Mouse (Mus musculus) lung, embryonic 14.5 days (tissue): ENCODE measurements around the gene Pou2f1. TPM values are rescaled to one million over a fixed set of nuclear protein-coding genes. Genes with fewer than 3 reads are reported as not detected.

ENCODE experiments used
- ATAC-seq: fragments of 200-750 bp; cut with Nextera tagmentation; 2 replicates; pipeline ENCODE4 v1.8.0; 2017; ENCODE audit warnings: mild to moderate bottlenecking, moderate TSS enrichment, moderate library complexity; ENCODE audit not compliant: insufficient read depth
- DNase-seq: peaks from one replicate; pipeline ENCODE4 v3.0.0-alpha.2; 2015
- H3K27ac ChIP-seq: fragments of 300-500 bp; sonication (generic); 2 replicates; pipeline ENCODE4 v1.5.1; 2014; ENCODE audit warnings: low read depth, mild to moderate bottlenecking, moderate library complexity
- H3K27me3 ChIP-seq: fragments of 300-500 bp; sonication (generic); 2 replicates; pipeline ENCODE4 v1.6.1; 2014; ENCODE audit warnings: low read length, control low read depth; ENCODE audit not compliant: insufficient read depth
- H3K36me3 ChIP-seq: fragments of 300-500 bp; sonication (generic); 2 replicates; pipeline ENCODE4 v1.6.1; 2014; ENCODE audit warnings: control low read depth; ENCODE audit not compliant: insufficient read depth
- H3K4me1 ChIP-seq: fragments of 300-500 bp; sonication (generic); 2 replicates; pipeline ENCODE4 v1.6.1; 2014; ENCODE audit warnings: antibody characterized with exemption, control low read depth; ENCODE audit not compliant: insufficient read depth
- H3K4me2 ChIP-seq: fragments of 300-500 bp; sonication (generic); 2 replicates; pipeline ENCODE4 v1.6.1; 2014; ENCODE audit warnings: mild to moderate bottlenecking
- H3K4me3 ChIP-seq: fragments of 300-500 bp; sonication (generic); 2 replicates; pipeline ENCODE4 v1.5.1; 2014; ENCODE audit warnings: low read depth, low read length
- H3K9ac ChIP-seq: fragments of 300-500 bp; sonication (generic); 2 replicates; pipeline ENCODE4 v1.6.1; 2014
- H3K9me3 ChIP-seq: fragments of 300-500 bp; sonication (generic); 2 replicates; pipeline ENCODE4 v1.6.1; 2016; ENCODE audit warnings: low read depth, low read length, control low read depth
- CTCF ChIP-seq: IDR thresholded peaks from 2 replicates; pipeline ENCODE4 v1.5.1; 2016; ENCODE audit warnings: antibody characterized with exemption, low read depth
- WGBS: fragments of 180-500 bp; shearing (Covaris S2); extraction: QIAGEN DNeasy Blood & Tissue Kit; methylation state at CpG from one replicate; pipeline ENCODE4 v1.1.7; 2014; 5-methylcytosine and 5-hydroxymethylcytosine counted together
- polyA plus RNA-seq: library from polyadenylated mRNA; unstranded; fragments of >200 nt; fragmentation: Nextera tagmentation; extraction: Ambion mirVana; gene quantifications from 2 replicates; pipeline ENCODE4 v1.2.1, GENCODE M21; 2014

Gene Pou2f1
- polyA plus RNA-seq, 1 experiment from 2014 or later, result 22.5 TPM

- Histone ChIP-seq H3K9me3 (no peaks in the 10 kb centered on the region), H3K27ac (no peak overlapping the region), H3K9ac (no peak overlapping the region), H3K4me3 (no peak overlapping the region), H3K27me3 (no peaks in the 10 kb centered on the region), H3K4me1 (peaks cover 6% of the 10 kb centered on the region; the same call in 1 of the 2 replicates), H3K36me3 (no peaks in the 10 kb centered on the region), H3K4me2 (no peak overlapping the region)
- 35% methylated on average over 9 of the region's 9 CpGs for WGBS
- peak; percentile 27 for DNase-seq
- peak; percentile 14; the same call in 1 of the 2 replicates for ATAC-seq
- no peak for TF ChIP-seq CTCF
These were observed 185.2 kb downstream of the Pou2f1 start for GRCm38 (mm10) chr1:165817264-165817663.

DNA sequence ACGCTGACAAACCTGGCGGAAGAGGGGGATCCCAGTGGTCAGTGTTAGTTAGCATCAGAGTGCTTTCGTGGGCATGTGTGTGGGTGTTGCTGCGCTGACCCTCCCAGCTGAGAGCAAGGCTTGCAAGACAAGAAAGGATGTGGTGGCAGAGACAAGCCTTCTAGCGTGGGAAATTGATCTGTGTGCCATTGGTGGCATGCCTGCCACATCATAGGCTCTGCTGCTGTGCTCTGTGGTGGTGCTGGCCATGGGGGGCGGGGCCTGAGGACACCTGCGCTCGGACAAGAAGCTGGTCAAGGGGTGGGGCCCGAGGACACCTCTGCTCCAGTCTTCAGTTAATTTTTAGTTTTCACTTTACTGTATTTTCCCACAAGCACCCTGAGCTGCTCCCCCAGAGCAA, 186.1 kb downstream of the Pou2f1 start:
- H3K4me3 ChIP-seq, result no peak overlapping the region
- no peak for TF ChIP-seq CTCF
- H3K4me2 ChIP-seq, result no peak overlapping the region
- no peaks in the 10 kb centered on the region for H3K27me3 ChIP-seq
- peaks cover 6% of the 10 kb centered on the region; the same call in 1 of the 2 replicates for H3K4me1 ChIP-seq
- H3K9ac ChIP-seq, result no peak overlapping the region
- DNase-seq (no peak), ATAC-seq (no peak)
- no peaks in the 10 kb centered on the region for H3K36me3 ChIP-seq
- WGBS, result 79% methylated on average over 9 of the region's 9 CpGs
- no peak overlapping the region for H3K27ac ChIP-seq
- no peaks in the 10 kb centered on the region for H3K9me3 ChIP-seq

Other genes with a start within 250 kb of the Pou2f1 start
- gene Creg1, start 238.9 kb downstream of the Pou2f1 start, polyA plus RNA-seq, result 54.3 and 58.3 TPM in 2 replicates
- gene Cd247, start 214.0 kb downstream of the Pou2f1 start, polyA plus RNA-seq, result 1.1 and 1.5 TPM in 2 replicates
- gene Dusp27, start 125.2 kb upstream of the Pou2f1 start, polyA plus RNA-seq, result 2.5 and 3.1 TPM in 2 replicates
- gene Gpa33, start 127.6 kb upstream of the Pou2f1 start, polyA plus RNA-seq, result 0.11 TPM in 1 of 2 replicates, not detected in the other
- gene Mael, start 236.1 kb upstream of the Pou2f1 start, polyA plus RNA-seq, result not detected in 2 replicates